Mouse (Mus musculus): ENCODE data around the gene Hmcn2. TPM values are rescaled to one million over a fixed set of nuclear protein-coding genes. Genes with fewer than 3 reads are reported as not detected.
A peak's percentile ranks its signal among the peaks of the same experiment; 100 is the strongest.

Gene Hmcn2
- polyA plus RNA-seq, 1 experiment from 2014 or later = 0.20 TPM

GRCm38 (mm10) chr2:31499327-31500291 is 185.4 kb downstream of the Hmcn2 start:
- Histone ChIP-seq H3K36me3 (replicated peaks; ENCODE audit: insufficient read depth, low read length) (peaks cover 65% of the 10 kb centered on the region), H3K9ac (replicated peaks) (no peak overlapping the region), H3K4me1 (ENCODE audit: insufficient read depth) (no peaks in the 10 kb centered on the region), H3K27me3 (ENCODE audit: insufficient read depth, low read length) (no peaks in the 10 kb centered on the region), H3K4me2 (ENCODE audit: low read depth, low read length) (no peak overlapping the region), H3K9me3 (ENCODE audit: low read length) (no peaks in the 10 kb centered on the region), H3K4me3 (ENCODE audit: low read depth, low read length) (no peak overlapping the region), H3K27ac (ENCODE audit: low read depth) (no peak overlapping the region)
- TF ChIP-seq CTCF (IDR thresholded peaks at IDR 0.05; ENCODE audit: low read depth) (no peak), EP300 (IDR thresholded peaks at IDR 0.05; ENCODE audit: low read depth) (no peak)
- DNase-seq = no peak
- 78% methylated on average over 21 of the region's 21 CpGs for WGBS (ENCODE audit: insufficient replicate concordance)
- no peak for ATAC-seq

GRCm38 (mm10) chr2:31500292-31501204 is 186.3 kb downstream of the Hmcn2 start:
- Histone ChIP-seq H3K4me1 (ENCODE audit: insufficient read depth) (no peaks in the 10 kb centered on the region), H3K9me3 (ENCODE audit: low read length) (no peaks in the 10 kb centered on the region), H3K4me2 (ENCODE audit: low read depth, low read length) (no peak overlapping the region), H3K27me3 (ENCODE audit: insufficient read depth, low read length) (no peaks in the 10 kb centered on the region), H3K27ac (ENCODE audit: low read depth) (no peak overlapping the region; the same call in 1 of the 2 replicates), H3K9ac (replicated peaks) (no peak overlapping the region), H3K4me3 (ENCODE audit: low read depth, low read length) (no peak overlapping the region), H3K36me3 (replicated peaks; ENCODE audit: insufficient read depth, low read length) (peaks cover 72% of the 10 kb centered on the region)
- WGBS (ENCODE audit: insufficient replicate concordance) = 85% methylated on average over 24 of the region's 24 CpGs
- ATAC-seq = 0 out of 2 replicates have a peak, but pooled peaks have one; percentile 4
- DNase-seq = no peak
- TF ChIP-seq CTCF (IDR thresholded peaks at IDR 0.05; ENCODE audit: low read depth) (no peak), EP300 (IDR thresholded peaks at IDR 0.05; ENCODE audit: low read depth) (no peak)

GRCm38 (mm10) chr2:31501448-31502130 is 187.4 kb downstream of the Hmcn2 start:
- Histone ChIP-seq H3K4me2 (ENCODE audit: low read depth, low read length) (no peak overlapping the region), H3K27me3 (ENCODE audit: insufficient read depth, low read length) (no peaks in the 10 kb centered on the region), H3K9ac (replicated peaks) (no peak overlapping the region), H3K36me3 (replicated peaks; ENCODE audit: insufficient read depth, low read length) (peaks cover 62% of the 10 kb centered on the region), H3K9me3 (ENCODE audit: low read length) (no peaks in the 10 kb centered on the region), H3K4me1 (ENCODE audit: insufficient read depth) (no peaks in the 10 kb centered on the region), H3K4me3 (ENCODE audit: low read depth, low read length) (no peak overlapping the region), H3K27ac (ENCODE audit: low read depth) (no peak overlapping the region)
- TF ChIP-seq CTCF (IDR thresholded peaks at IDR 0.05; ENCODE audit: low read depth) (peak; percentile 23; the same call in 1 of the 2 replicates), EP300 (IDR thresholded peaks at IDR 0.05; ENCODE audit: low read depth) (no peak)
- no peak for ATAC-seq
- no peak for DNase-seq
- WGBS (ENCODE audit: insufficient replicate concordance) = 75% methylated on average over 20 of the region's 20 CpGs

- H3K36me3 ChIP-seq (replicated peaks; ENCODE audit: insufficient read depth, low read length) = peaks cover 51% of the 10 kb centered on the region
- WGBS (ENCODE audit: insufficient replicate concordance) = 67% methylated on average over 15 of the region's 15 CpGs
- no peaks in the 10 kb centered on the region for H3K27me3 ChIP-seq (ENCODE audit: insufficient read depth, low read length)
- ATAC-seq = no peak
- no peaks in the 10 kb centered on the region for H3K4me1 ChIP-seq (ENCODE audit: insufficient read depth)
- no peaks in the 10 kb centered on the region for H3K9me3 ChIP-seq (ENCODE audit: low read length)
- H3K9ac ChIP-seq (replicated peaks) = no peak overlapping the region
- no peak overlapping the region for H3K27ac ChIP-seq (ENCODE audit: low read depth)
- no peak for DNase-seq
- H3K4me2 ChIP-seq (ENCODE audit: low read depth, low read length) = no peak overlapping the region
- no peak overlapping the region for H3K4me3 ChIP-seq (ENCODE audit: low read depth, low read length)
- TF ChIP-seq CTCF (IDR thresholded peaks at IDR 0.05; ENCODE audit: low read depth) (no peak), EP300 (IDR thresholded peaks at IDR 0.05; ENCODE audit: low read depth) (no peak)
Measured at GRCm38 (mm10) chr2:31502616-31503522, 188.7 kb downstream of the Hmcn2 start.

GRCm38 (mm10) chr2:31505472-31505871 is 191.3 kb downstream of the Hmcn2 start:
- 72% methylated on average over 11 of the region's 11 CpGs for WGBS (ENCODE audit: insufficient replicate concordance)
- H3K4me3 ChIP-seq (ENCODE audit: low read depth, low read length) = no peak overlapping the region
- TF ChIP-seq CTCF (IDR thresholded peaks at IDR 0.05; ENCODE audit: low read depth) (no peak), EP300 (IDR thresholded peaks at IDR 0.05; ENCODE audit: low read depth) (no peak)
- no peak overlapping the region for H3K27ac ChIP-seq (ENCODE audit: low read depth)
- H3K4me2 ChIP-seq (ENCODE audit: low read depth, low read length) = no peak overlapping the region
- no peaks in the 10 kb centered on the region for H3K9me3 ChIP-seq (ENCODE audit: low read length)
- H3K36me3 ChIP-seq (replicated peaks; ENCODE audit: insufficient read depth, low read length) = peaks cover 47% of the 10 kb centered on the region
- no peaks in the 10 kb centered on the region for H3K27me3 ChIP-seq (ENCODE audit: insufficient read depth, low read length)
- no peak for DNase-seq
- ATAC-seq = no peak
- H3K4me1 ChIP-seq (ENCODE audit: insufficient read depth) = no peaks in the 10 kb centered on the region
- H3K9ac ChIP-seq (replicated peaks) = no peak overlapping the region

Data from liver, postnatal 0 days (tissue).